Mouse (Mus musculus) cerebellum, postnatal 14 days (tissue): Measurements from ENCODE around the gene Olfr1044.
"Not testable (repeated sequence)": the region's sequence is repeated elsewhere in the genome, so short reads cannot be mapped to it uniquely, and the experiment has no call there.

Experiments used
- DNase-seq, 2 experiments: peaks; one replicate each; pipeline ENCODE4 v3.0.0; 2021; ENCODE audit warnings: mixed read lengths in 2 of 2

Gene Olfr1044

DNA sequence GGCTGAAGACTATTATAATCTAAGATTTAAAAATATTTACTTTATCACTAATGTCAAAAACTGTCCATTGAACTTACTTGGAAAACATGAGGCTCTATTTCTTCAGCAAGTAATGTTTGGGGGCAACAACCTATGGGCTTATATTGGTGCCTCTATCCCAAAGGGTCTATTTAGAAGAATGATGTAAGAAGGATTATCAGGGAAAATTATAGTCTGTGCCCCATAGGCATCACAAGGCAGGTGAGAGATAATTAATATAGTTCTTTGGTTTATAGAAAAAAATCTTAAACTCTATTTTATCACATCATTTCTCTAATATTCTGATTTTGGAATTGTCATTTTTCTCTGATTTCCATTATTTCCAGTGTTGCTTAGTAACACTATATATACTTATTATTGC is at the start of gene Olfr1044:
Gene Olfr1044, minus strand, starts transcription at position 101 of the 400 bp plus-strand sequence.
- DNase-seq = no peak

DNA sequence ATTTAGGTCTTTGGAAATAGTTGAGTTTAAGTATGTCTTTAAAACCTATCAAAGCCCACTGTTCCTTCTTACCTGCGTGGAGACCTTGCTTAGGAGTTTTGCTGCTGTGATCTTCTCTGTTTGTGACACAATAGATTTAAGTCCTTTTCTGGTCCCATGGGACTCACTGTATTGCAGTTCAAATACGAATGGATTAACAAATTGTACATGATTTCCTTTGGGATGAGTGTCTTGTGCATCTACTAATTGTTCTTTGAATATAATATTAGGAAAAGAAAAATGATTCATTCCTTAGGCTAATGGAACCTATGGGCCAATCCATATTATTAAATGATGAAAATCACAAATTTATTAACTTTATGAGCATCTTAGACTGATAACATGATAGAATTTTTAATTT is 41.6 kb upstream of the Olfr1044 start, which contains the start of gene Olfr1046:
Gene Olfr1046, minus strand, starts transcription at position 101 of the 400 bp plus-strand sequence.
- DNase-seq = no peak

DNA sequence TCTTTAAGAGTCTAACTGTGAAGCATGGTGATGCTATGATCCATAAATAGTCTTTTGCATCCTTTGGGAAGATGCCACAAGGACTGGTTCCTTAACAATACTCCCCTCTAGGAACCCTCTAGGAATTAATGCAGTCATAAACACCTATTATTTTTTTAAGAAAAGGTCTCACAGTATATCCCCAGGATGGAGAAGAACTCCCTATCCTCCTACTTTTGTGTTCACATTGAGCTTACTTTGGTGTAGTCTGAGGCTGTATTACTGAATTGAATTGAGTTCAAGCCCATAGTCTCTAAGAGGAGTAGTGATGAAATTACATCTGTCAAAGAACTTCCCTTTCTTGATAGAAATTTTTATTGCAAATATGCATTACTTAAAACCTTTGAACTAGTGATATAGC is 25.3 kb upstream of the Olfr1044 start, which contains the start of gene Olfr1045:
Gene Olfr1045, minus strand, starts transcription at position 101 of the 400 bp plus-strand sequence.
- no peak for DNase-seq

DNA sequence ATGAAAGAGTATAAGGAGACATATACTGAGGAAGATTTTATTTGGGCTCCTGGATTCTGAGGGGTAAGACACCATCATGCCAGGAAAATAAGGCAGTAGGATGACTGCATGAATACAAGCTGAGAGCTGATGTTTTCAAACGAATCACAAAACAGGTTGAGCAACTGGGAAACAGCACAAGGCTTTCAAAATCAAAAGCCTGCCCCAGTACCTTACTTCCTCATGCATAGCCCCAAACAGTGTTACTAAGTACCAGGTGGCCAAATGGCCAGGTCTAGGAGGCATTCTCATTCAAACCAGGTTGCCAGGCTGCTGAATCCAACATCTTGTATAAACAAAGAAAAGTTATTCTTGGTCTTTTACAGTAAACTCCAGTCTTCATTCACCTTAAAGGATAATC is 18.2 kb upstream of the Olfr1044 start:
- DNase-seq = no peak

DNA sequence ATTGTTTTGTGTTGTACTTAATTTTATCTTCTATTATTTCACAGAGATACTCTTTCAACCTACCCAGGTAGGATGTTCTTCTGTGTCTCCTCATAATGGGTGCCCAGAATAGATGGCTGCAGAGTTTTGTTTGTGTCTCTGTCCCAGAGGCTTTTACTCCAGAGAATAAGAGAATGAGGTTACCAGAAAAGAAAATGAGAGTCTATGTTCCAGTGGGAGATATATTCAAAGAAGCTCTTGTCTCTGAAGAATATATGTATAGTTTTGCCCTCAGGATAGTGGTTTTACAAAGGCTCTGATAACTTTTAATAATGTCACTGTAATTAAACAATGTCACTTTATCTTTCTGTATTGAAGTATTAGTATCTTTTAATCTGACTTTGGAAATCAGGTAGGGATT is 8.0 kb upstream of the Olfr1044 start, which contains the start of gene Olfr52:
Gene Olfr52, minus strand, starts transcription at position 101 of the 400 bp plus-strand sequence.
- no peak for DNase-seq

DNA sequence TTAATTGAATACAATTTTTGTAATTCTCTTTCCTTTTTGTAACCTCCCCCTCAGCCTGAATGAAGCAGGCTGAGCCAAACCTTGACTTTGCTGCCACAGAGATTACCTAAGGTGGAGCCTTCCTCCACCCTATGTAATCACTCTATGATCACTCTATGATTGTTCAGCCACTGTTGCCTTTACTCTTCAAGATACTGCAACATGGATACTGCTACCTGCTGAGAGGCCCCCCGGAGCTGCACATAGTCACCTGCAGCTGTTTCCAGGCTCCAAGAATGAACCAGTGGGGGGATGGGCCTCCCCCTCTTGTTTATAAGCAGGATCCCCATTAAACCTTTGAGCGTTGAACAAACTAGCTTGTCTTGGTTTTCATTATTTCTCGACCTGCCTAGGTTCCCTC is 2.3 kb upstream of the Olfr1044 start:
- no peak for DNase-seq

DNA sequence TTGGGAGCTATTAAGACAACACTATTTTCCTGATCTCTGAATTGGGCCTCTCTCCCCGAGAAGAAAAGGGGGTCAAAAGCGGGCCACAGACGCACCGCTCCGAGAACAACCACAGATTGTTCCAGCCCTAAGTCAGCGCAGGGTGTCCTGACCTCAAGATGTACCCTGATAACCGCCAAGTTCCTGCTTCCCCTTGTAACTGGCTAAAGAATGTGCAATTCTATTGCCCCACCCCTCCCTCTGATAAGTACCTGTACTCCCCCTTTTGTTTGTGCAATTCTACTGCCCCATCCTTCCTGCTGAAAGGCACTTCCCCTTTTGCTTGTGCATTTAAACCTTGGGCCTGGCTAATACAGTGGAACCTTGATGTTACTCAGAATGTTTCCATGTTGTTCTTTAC is 2.2 kb downstream of the Olfr1044 start:
- not testable (repeated sequence) for DNase-seq

DNA sequence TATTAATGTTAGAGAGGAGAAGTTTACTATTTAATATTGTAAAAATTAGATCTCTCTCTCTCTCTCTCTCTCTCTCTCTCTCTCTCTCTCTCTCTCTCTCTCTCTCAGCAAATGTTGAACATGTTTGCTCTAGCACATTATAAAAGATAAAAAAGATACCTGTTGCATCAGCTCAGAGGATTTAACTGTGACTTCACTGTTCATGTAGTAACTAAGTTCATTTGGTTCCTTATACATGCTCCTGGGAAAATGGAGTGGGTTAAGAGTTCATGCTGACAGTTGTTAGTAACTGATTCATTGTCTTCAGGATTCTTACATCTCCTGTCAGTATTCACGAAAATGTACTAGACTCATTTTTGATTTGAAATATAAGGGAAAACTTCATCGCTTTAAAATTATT is 10.2 kb downstream of the Olfr1044 start, which contains the start of gene Olfr1043:
Gene Olfr1043, minus strand, starts transcription at position 101 of the 400 bp plus-strand sequence.
- DNase-seq = no peak

DNA sequence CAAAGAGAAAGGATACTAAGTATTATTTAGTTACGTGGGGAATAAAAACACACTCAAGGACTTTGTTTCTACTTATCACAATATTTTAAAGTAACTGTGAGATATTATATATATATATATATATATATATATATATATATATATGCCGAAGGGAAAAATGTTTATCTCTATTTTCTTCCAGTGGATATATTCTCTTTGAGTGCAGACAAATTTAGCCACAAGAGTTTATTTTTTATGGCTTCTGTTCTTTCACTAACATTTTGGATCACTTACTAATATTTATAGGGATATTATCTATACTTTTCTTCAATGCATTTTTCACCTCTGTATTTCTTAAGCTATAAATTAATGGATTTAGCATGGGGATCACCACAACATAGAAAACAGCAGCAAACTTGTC is 15.9 kb downstream of the Olfr1044 start, which contains the start of gene Olfr1042:
Gene Olfr1042, minus strand, starts transcription at position 101 of the 400 bp plus-strand sequence.
- no peak for DNase-seq

DNA sequence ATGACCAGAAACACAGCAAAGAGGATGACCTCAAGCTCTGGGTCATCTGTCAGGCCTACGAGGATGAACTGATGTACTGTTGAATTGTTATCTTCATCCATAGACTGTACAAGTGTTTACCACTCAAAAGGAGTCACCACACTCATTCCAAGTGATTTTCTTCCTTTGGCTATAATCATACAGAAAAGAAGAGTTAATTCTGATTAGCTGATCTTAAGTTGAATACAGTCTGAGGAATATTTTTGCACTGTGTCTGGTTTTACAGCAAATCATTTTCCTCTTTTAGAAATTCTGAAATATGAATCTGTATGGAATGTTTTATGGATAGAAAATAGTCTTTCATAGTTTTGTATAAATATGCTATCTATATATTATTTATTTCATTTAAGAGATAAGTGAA is 31.0 kb downstream of the Olfr1044 start, which contains the start of gene Olfr1040:
Gene Olfr1040, minus strand, starts transcription at position 101 of the 400 bp plus-strand sequence.
- DNase-seq = no peak

DNA sequence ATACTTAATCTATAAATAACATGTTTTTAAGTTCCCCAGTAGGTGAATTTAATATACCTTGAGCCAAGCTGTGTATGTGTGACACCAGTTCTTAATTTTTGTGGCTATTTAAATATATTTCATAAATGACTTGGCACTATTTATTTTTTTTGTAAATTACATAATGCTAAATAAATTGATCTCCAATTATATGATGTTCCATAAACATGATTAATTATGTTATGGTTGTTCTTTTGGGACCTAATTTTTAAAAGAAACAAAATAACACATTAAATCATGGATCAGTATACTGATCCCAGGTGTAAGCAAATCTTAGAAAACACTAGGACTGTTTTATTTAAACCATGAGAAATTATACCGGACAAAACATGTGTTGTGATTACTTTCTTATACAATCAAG is 41.8 kb downstream of the Olfr1044 start, which contains the start of gene Olfr1039:
Gene Olfr1039, minus strand, starts transcription at position 101 of the 400 bp plus-strand sequence.
- DNase-seq = no peak
